Mouse (Mus musculus) Patski (cell line): Measurements from ENCODE around the gene Adgrg3. TPM values are rescaled to one million over a fixed set of nuclear protein-coding genes. Genes with fewer than 3 reads are reported as not detected.

Experiments used
- ATAC-seq: fragments of 100-300 bp; one replicate; pipeline ENCODE4 v1.8.0; 2021
- CTCF ChIA-PET: fragments of 350-600 bp; sonication (Branson Sonifier 250); formaldehyde crosslinking; loops from one replicate; lab custom pipeline; 2022; ENCODE audit warnings: inconsistent platforms; lab: Charles Lee
- POLR2A ChIA-PET: fragments of 350-600 bp; sonication (Branson Sonifier 250); formaldehyde crosslinking; loops from one replicate; lab custom pipeline; 2022; ENCODE audit warnings: antibody characterized with exemption, inconsistent platforms; lab: Charles Lee
- DNase-seq: peaks from one replicate; pipeline ENCODE4 v3.0.0-alpha.2; 2011; ENCODE audit warnings: low read depth, low spot score
- H3K27me3 ChIP-seq: fragments of 371-371 bp; one replicate; pipeline ENCODE4 v1.5.1; 2021
- CTCF ChIP-seq: fragments of 100-300 bp; IDR thresholded peaks from one replicate; pipeline ENCODE4 v1.5.1; 2021
- in situ Hi-C: fragments of 300-500 bp; cut with MboI; formaldehyde crosslinking; loops from 3 replicates; pipeline ENCODE4 v1.11.1; 2018; ENCODE audit warnings: low pct_unique_long_range_greater_than_20kb, mixed read lengths
- polyA plus RNA-seq: library from polyadenylated mRNA; unstranded; gene quantifications from one replicate; pipeline ENCODE4 v1.2.3, GENCODE M21; 2021

The Adgrg3 gene
- polyA plus RNA-seq, 1 experiment from 2014 or later: 0.31 TPM

- no peak for TF ChIP-seq CTCF
- ATAC-seq (no peak), DNase-seq (no peak)
- H3K27me3 ChIP-seq: no peaks in the 10 kb centered on the region
- CTCF ChIA-PET: interaction anchor here (1.2 to 1.8 kb wide), 2 partner anchors 10 to 42 kb away, joined by 3 to 6 read pairs; no protein-coding TSS in a partner anchor
- in situ Hi-C loops: no loop called here
- POLR2A ChIA-PET: interaction anchor here (1.5 kb wide), 1 partner anchor 10 kb away, joined by 3 read pairs; no protein-coding TSS in a partner anchor
Measured at GRCm38 (mm10) chr8:94991454-94991994, 26.0 kb upstream of the Adgrg3 start.

- TF ChIP-seq CTCF: no peak
- POLR2A ChIA-PET: interaction anchor here (1.5 kb wide), 1 partner anchor 11 kb away, joined by 3 read pairs; no protein-coding TSS in a partner anchor
- DNase-seq (no peak), ATAC-seq (no peak)
- CTCF ChIA-PET: interaction anchor here (1.2 to 4.1 kb wide), 5 partner anchors 7 to 42 kb away, joined by 3 to 27 read pairs (median 7); no protein-coding TSS in a partner anchor
- in situ Hi-C loops: no loop called here
- H3K27me3 ChIP-seq: no peaks in the 10 kb centered on the region
Measured at GRCm38 (mm10) chr8:94992010-94992409, 25.5 kb upstream of the Adgrg3 start.

DNA sequence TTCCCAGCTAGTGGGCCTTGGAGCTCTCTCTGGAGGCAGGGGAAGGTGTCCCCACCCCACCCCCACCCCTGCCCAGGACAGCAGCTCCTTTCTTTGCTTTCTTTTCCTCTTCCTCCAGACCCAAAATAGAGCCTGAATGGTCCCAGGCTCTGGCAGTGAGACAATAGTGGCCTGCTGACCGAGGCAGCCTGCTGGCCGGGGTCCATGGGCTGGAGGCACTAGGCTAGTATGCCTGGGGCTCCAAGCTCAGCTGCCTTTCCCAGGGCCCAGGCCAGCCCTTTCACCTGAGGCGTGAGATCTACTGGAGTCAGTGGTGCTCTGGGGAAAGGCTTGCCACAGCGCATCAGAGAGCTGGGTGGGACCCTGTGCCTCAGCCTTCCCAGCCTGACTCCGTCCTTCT, 25.0 kb upstream of the Adgrg3 start:
- ChIA-PET POLR2A (interaction anchor here (0.7 to 1.5 kb wide), 4 partner anchors 8 to 16 kb away, joined by 3 read pairs; no protein-coding TSS in a partner anchor), CTCF (interaction anchor here (1.2 to 4.1 kb wide), 6 partner anchors 7 to 43 kb away, joined by 3 to 27 read pairs (median 6); no protein-coding TSS in a partner anchor)
- no peak for TF ChIP-seq CTCF
- ATAC-seq (no peak), DNase-seq (no peak)
- no peaks in the 10 kb centered on the region for H3K27me3 ChIP-seq
- in situ Hi-C loops: no loop called here

- ATAC-seq (no peak), DNase-seq (no peak)
- no peaks in the 10 kb centered on the region for H3K27me3 ChIP-seq
- POLR2A ChIA-PET: interaction anchor here (0.7 to 1.5 kb wide), 4 partner anchors 8 to 15 kb away, joined by 3 read pairs; no protein-coding TSS in a partner anchor
- in situ Hi-C loops: no loop called here
- CTCF ChIA-PET: interaction anchor here (1.2 to 4.1 kb wide), 5 partner anchors 8 to 38 kb away, joined by 3 to 27 read pairs (median 7); no protein-coding TSS in a partner anchor
- no peak for TF ChIP-seq CTCF
Measured at GRCm38 (mm10) chr8:94992996-94993724, 24.3 kb upstream of the Adgrg3 start.

GRCm38 (mm10) chr8:94994006-94994405, 23.5 kb upstream of the Adgrg3 start:
- CTCF ChIA-PET: interaction anchor here (1.9 to 4.1 kb wide), 3 partner anchors 8 to 39 kb away, joined by 7 to 27 read pairs (median 9); no protein-coding TSS in a partner anchor
- in situ Hi-C loops: no loop called here
- ATAC-seq (no peak), DNase-seq (no peak)
- no peaks in the 10 kb centered on the region for H3K27me3 ChIP-seq
- TF ChIP-seq CTCF: no peak
- POLR2A ChIA-PET: interaction anchor here (1.9 kb wide), 1 partner anchor 8 kb away, joined by 9 read pairs; no protein-coding TSS in a partner anchor

- no peaks in the 10 kb centered on the region for H3K27me3 ChIP-seq
- no peak for TF ChIP-seq CTCF
- ChIA-PET CTCF (interaction anchor here (1.0 to 4.1 kb wide), 3 partner anchors 9 to 44 kb away, joined by 4 to 27 read pairs (median 6); no protein-coding TSS in a partner anchor), POLR2A (interaction anchor here (0.6 to 1.9 kb wide), 3 partner anchors 8 to 108 kb away, joined by 4 to 9 read pairs (median 6); no protein-coding TSS in a partner anchor)
- no peak for ATAC-seq
- no peak for DNase-seq
- in situ Hi-C loops: no loop called here
Measured at GRCm38 (mm10) chr8:94994510-94994909, 23.0 kb upstream of the Adgrg3 start.

GRCm38 (mm10) chr8:94995336-94995893, 22.1 kb upstream of the Adgrg3 start:
- ATAC-seq (no peak), DNase-seq (no peak)
- H3K27me3 ChIP-seq: no peaks in the 10 kb centered on the region
- in situ Hi-C loops: no loop called here
- no peak for TF ChIP-seq CTCF
- ChIA-PET CTCF (interaction anchor here (1.0 to 4.1 kb wide), 3 partner anchors 10 to 45 kb away, joined by 4 to 27 read pairs (median 6); no protein-coding TSS in a partner anchor), POLR2A (interaction anchor here (0.6 to 1.9 kb wide), 3 partner anchors 9 to 109 kb away, joined by 4 to 9 read pairs (median 6); no protein-coding TSS in a partner anchor)

- in situ Hi-C loops: no loop called here
- no peak for DNase-seq
- ATAC-seq: no peak
- CTCF ChIA-PET: interaction anchor here (1.4 to 4.1 kb wide), 2 partner anchors 11 to 46 kb away, joined by 6 to 27 read pairs; no protein-coding TSS in a partner anchor
- POLR2A ChIA-PET: interaction anchor here (1.2 to 1.9 kb wide), 2 partner anchors 10 to 12 kb away, joined by 6 to 9 read pairs; no protein-coding TSS in a partner anchor
- no peaks in the 10 kb centered on the region for H3K27me3 ChIP-seq
- TF ChIP-seq CTCF: no peak
Measured at GRCm38 (mm10) chr8:94996037-94996436, 21.5 kb upstream of the Adgrg3 start.

DNA sequence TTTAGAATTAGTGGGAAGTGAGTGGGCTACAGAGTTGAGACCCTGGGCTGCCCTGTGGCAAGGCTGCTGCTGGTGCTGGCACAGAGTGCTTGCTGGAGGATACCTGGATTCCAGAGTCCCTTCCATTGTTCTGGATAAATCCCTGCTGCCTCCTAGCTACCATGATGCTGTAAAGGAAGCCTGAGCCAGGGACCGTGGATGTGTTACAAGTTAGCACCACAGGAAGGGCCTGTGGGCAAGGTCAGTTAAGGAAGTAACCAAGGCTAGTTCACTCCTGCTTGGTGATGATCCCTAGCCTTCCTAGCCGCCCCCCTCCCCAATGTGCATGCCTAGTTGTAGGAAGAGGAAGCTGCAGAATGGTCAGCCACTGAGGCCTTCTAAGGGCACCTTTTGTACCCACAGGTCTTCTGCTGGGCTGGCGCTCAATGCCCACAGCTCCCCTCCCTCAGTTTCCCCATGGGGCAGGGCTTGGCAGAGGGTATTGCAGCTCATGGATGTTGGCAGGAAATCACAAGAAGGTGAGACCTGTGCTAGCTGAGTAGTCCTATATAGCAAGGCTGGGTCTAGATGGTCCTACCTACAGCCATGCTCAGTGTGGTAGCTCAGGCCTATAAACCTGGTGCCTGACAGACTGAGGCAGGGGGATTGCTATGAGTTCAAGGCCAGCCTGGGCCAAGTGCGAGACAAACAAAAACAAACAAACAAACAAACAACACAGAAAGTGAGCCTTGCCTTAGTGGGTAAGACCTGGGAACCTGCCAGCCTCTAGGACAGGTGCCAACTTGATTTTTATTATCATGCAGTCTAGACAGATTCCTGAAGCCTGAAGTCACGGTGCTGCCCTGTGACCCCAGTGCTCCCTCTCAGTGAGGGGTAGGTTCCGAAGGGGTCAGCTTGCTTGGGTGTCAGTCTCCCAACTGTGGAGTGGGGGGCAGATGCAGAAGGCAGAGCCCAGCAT, 20.3 kb upstream of the Adgrg3 start:
- TF ChIP-seq CTCF: no peak
- DNase-seq (no peak), ATAC-seq (peak; percentile 20)
- in situ Hi-C loops: no loop called here
- ChIA-PET POLR2A (interaction anchor here (0.8 to 6.0 kb wide), 3 partner anchors 9 to 13 kb away, joined by 3 to 46 read pairs (median 4); no protein-coding TSS in a partner anchor), CTCF (interaction anchor here (1.0 to 6.0 kb wide), 3 partner anchors 12 to 66 kb away, joined by 3 to 87 read pairs (median 3); no protein-coding TSS in a partner anchor)
- no peaks in the 10 kb centered on the region for H3K27me3 ChIP-seq
